Mouse (Mus musculus): ENCODE measurements around the gene Pln. TPM values are rescaled to one million over a fixed set of nuclear protein-coding genes. Genes with fewer than 3 reads are reported as not detected.

Pln gene
- total RNA-seq, 1 experiment from 2014 or later, result not detected

Other genes with a start within 250 kb of the Pln start
- 17.3 and 18.3 TPM in 2 replicates for gene Cep85l, start 42.3 kb downstream of the Pln start, total RNA-seq (2017)